Mouse (Mus musculus) bone marrow macrophage, adult 2 months (primary cell): ENCODE measurements around the gene Gadd45g.

ENCODE experiments used
- CTCF ChIP-seq: IDR thresholded peaks from 2 replicates; pipeline ENCODE4 v1.5.1; 2012; ENCODE audit warnings: low read depth, mild to moderate bottlenecking, low read length, moderate library complexity
- POLR2A ChIP-seq: IDR thresholded peaks from 2 replicates; pipeline ENCODE4 v1.6.1; 2012; ENCODE audit warnings: mild to moderate bottlenecking, low read depth, low read length, borderline replicate concordance

DNA sequence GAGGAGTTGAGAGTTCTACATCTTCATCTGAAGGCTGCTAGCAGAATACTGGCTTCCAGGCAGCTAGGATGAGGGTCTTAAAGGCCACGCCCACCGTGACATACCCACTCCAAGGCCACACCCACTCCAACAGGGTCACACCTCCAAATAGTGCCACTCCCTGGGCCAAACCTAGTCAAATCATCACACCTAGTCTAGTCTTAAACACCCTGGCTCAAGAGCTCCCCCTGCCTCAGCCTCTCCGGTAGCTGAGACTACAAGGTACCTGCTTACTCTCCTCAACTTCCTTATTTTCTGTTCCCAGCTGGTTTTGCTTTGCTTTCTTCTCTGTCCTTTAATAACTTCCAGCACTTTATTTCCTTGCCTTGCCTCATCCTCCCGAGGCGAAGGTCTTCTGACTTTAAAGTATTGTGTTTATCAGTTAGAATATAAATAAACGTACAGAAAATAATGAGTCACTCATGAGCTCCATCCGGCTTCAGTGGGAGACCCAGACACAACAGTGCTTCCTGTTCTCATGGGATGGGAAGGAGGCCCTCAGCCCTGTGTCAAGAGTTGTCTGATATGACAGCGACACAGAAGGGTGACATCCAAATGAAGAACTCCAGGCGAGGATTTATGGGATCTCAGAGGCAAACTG lies 30.5 kb upstream of the Gadd45g start:
- TF ChIP-seq CTCF (0 out of 2 replicates have a peak, but pooled peaks have one; percentile 11), POLR2A (no peak)
